ENCODE assay signal across 12 mouse cellular contexts in the genomic region with DNA sequence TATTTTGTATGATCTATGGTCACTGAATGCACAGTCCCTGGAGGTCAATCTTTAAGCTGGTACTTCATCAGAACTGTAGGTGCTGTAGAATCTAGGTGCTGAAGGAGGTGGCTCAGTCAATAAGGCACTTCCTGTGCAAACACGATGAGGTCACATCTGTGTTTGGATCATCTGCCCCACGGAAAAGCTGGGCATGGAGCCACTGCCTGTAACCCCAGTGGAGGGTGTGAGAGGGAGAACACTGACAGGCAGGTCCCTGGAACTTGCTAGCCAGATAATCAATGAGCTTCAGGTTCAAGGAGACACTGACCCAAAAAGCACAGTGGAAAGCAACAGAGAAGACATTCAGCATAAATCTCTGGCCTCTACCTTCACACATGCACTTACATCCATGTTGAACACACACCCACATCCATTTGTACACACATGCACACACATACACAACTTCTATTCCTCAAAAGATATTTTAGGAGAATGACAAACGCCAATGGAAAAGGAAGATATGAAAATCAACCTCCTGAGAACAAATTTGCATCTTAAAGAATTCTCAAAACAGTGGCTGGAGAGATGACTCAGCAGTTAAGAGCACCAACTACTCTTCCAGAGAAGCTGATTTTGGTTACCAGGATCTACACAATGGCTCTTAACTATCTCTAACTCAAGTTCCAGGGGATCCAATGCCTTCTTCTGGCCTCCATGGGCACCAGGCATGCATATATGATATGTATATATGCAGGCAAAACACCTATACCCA. TPM values are rescaled to one million over a fixed set of nuclear protein-coding genes. Genes with fewer than 3 reads are reported as not detected.
DNase-seq lines count a peak whose midpoint lies in the region; ATAC-seq lines count a peak whose summit lies in the region.
"Had no signal": no experiment of that assay in that cellular context is flagged by ENCODE, and none has a peak within 500 bp of the region (broad histone marks: within the 10 kb centered on the region; RNA-seq: fewer than 3 reads in every experiment).

No protein-coding gene starts in this region.

- no peak overlapping the region for H3K4me2 ChIP-seq in liver, embryonic 15.5 days
- H3K4me2 ChIP-seq: hindbrain, embryonic 12.5 days had no signal

- H3K9ac ChIP-seq in liver, embryonic 15.5 days = no peak overlapping the region
- H3K9ac ChIP-seq: hindbrain, embryonic 12.5 days had no signal

- WGBS in liver, embryonic 15.5 days (ENCODE audit: insufficient replicate concordance) = 46% methylated on average over 3 of the region's 3 CpGs

- DNase-seq in frontal cortex, postnatal 25 days (ENCODE audit: low spot score in 2 of 2) = no peak
- peak; percentile 36 for DNase-seq in adipocyte (ENCODE audit: low spot score)
- DNase-seq in gastrocnemius, postnatal 10 days = peak; percentile 12
- no peak for DNase-seq in layer of hippocampus, adult 8-10 months (ENCODE audit: low spot score in 2 of 2)
- no peak for DNase-seq in layer of hippocampus, adult 11-12 months (ENCODE audit: low spot score)
- DNase-seq: cerebellum, adult 2 months had no signal

- no peaks in the 10 kb centered on the region for H3K9me3 ChIP-seq in liver, embryonic 15.5 days (replicated peaks)
- H3K9me3 ChIP-seq: hindbrain, embryonic 12.5 days had no signal

- no peaks in the 10 kb centered on the region for H3K27me3 ChIP-seq in liver, embryonic 15.5 days
- H3K27me3 ChIP-seq: hindbrain, embryonic 12.5 days had no signal

- H3K27ac ChIP-seq in liver, embryonic 15.5 days (replicated peaks) = peak overlapping the region; percentile 15; the same call in 1 of the 2 replicates
- H3K27ac ChIP-seq: hindbrain, embryonic 12.5 days; layer of hippocampus, adult 2 months had no signal

- H3K4me1 ChIP-seq in liver, embryonic 15.5 days (replicated peaks) = peaks cover 20% of the 10 kb centered on the region
- H3K4me1 ChIP-seq: hindbrain, embryonic 12.5 days had no signal

- no peak overlapping the region for H3K4me3 ChIP-seq in liver, embryonic 15.5 days (replicated peaks)
- H3K4me3 ChIP-seq: hindbrain, embryonic 12.5 days; layer of hippocampus, adult 2 months had no signal

- peak; percentile 73 for ATAC-seq in frontal cortex, adult (ENCODE audit: low TSS enrichment)
- ATAC-seq in liver, embryonic 15.5 days (ENCODE audit: insufficient read depth) = peak; percentile 47; the same call in 1 of the 2 replicates
- no peak for ATAC-seq in granulocyte monocyte progenitor cell, adult 5-6 weeks (replicated peaks; ENCODE audit: poor library complexity, severe bottlenecking)

- peaks cover 49% of the 10 kb centered on the region for H3K36me3 ChIP-seq in liver, embryonic 15.5 days (replicated peaks)

RNA-seq across cellular contexts. Expression of a gene that starts 9.2 kb away (rescaled TPM):
- total RNA-seq in gastrocnemius, postnatal 10 days (2021) = not detected
- polyA plus RNA-seq in liver, embryonic 15.5 days (2015; fragmentation: Nextera tagmentation; extraction: Ambion mirVana) = 0.35 and 0.53 TPM in 2 replicates
- total RNA-seq in layer of hippocampus, adult 8-10 months (2022) = not detected
- not detected in 2 replicates for total RNA-seq in granulocyte monocyte progenitor cell, adult 5-6 weeks (2014; fragmentation: Nextera tagmentation)
- total RNA-seq in granulocyte monocyte progenitor cell, adult 5-6 weeks (2017) = not detected in 2 replicates
- total RNA-seq: layer of hippocampus, adult 2 months had no signal
- polyA plus RNA-seq: cerebellum, adult 2 months; neural tube, embryonic 11.5 days had no signal

RNA-seq across cellular contexts. Expression of a gene that starts 35.8 kb away (rescaled TPM):
- 10 to 100 TPM; 17.6 to 26.5 TPM for total RNA-seq in gastrocnemius, postnatal 10 days (2021)
- 54.3 and 56.7 TPM in 2 replicates for polyA plus RNA-seq in liver, embryonic 15.5 days (2015; fragmentation: Nextera tagmentation; extraction: Ambion mirVana)
- 10 to 100 TPM; 64.9 to 75.5 (median 68.0) TPM for total RNA-seq in layer of hippocampus, adult 8-10 months (2022)
- 21.4 and 22.4 TPM in 2 replicates for total RNA-seq in granulocyte monocyte progenitor cell, adult 5-6 weeks (2014; fragmentation: Nextera tagmentation)
- 10.5 and 14.1 TPM in 2 replicates for total RNA-seq in granulocyte monocyte progenitor cell, adult 5-6 weeks (2017)

Comparison
In these comparisons a context has a peak if more than half of its experiments do, and no peak if none do; other contexts are left out.
1. DNase-seq: peak in adipocyte (single experiment) and gastrocnemius, postnatal 10 days (single experiment); none in frontal cortex, postnatal 25 days (0 of 2), layer of hippocampus, adult 8-10 months (0 of 2) and layer of hippocampus, adult 11-12 months (single experiment).